Mouse (Mus musculus) neural tube, embryonic 14.5 days (tissue): ENCODE measurements at regions not wholly inside any gene's neighbourhood (a gene's known extent, or its start where the extent isn't known, plus 50 kb on each side); places are given as distances from the start of the nearest gene placed in this dataset.

Experiments used
- ATAC-seq: fragments of 200-750 bp; cut with Nextera tagmentation; 2 replicates; pipeline ENCODE4 v1.8.0; 2017; ENCODE audit warnings: low read depth, mild to moderate bottlenecking, moderate TSS enrichment, moderate library complexity
- H3K27ac ChIP-seq: fragments of 300-500 bp; sonication (generic); 2 replicates; pipeline ENCODE4 v1.5.1; 2014; ENCODE audit warnings: low read depth, mild to moderate bottlenecking, control low read depth, low read length, moderate library complexity, mixed read lengths
- H3K27me3 ChIP-seq: fragments of 300-500 bp; sonication (generic); 2 replicates; pipeline ENCODE4 v1.6.1; 2014; ENCODE audit warnings: low read length; ENCODE audit not compliant: control insufficient read depth, insufficient read depth
- H3K36me3 ChIP-seq: fragments of 300-500 bp; sonication (generic); 2 replicates; pipeline ENCODE4 v1.6.1; 2014; ENCODE audit warnings: low read length, mixed read lengths; ENCODE audit not compliant: control insufficient read depth, insufficient read depth
- H3K4me1 ChIP-seq: fragments of 300-500 bp; sonication (generic); 2 replicates; pipeline ENCODE4 v1.6.1; 2014; ENCODE audit warnings: low read length; ENCODE audit not compliant: control insufficient read depth, insufficient read depth
- H3K4me2 ChIP-seq: fragments of 300-500 bp; sonication (generic); 2 replicates; pipeline ENCODE4 v1.6.1; 2014; ENCODE audit warnings: mild to moderate bottlenecking, low read depth, low read length, control low read depth
- H3K4me3 ChIP-seq: fragments of 300-500 bp; sonication (generic); 2 replicates; pipeline ENCODE4 v1.5.1; 2014; ENCODE audit warnings: low read depth, low read length, control low read depth, mixed read lengths
- H3K9ac ChIP-seq: fragments of 300-500 bp; sonication (generic); replicated peaks from 2 replicates; pipeline ENCODE4 v1.6.1; 2014; ENCODE audit warnings: low read depth, mild to moderate bottlenecking, control low read depth, low read length, mixed read lengths
- H3K9me3 ChIP-seq: fragments of 300-500 bp; sonication (generic); 2 replicates; pipeline ENCODE4 v1.6.1; 2016; ENCODE audit warnings: low read length; ENCODE audit not compliant: control insufficient read depth
- WGBS: fragments of 180-500 bp; shearing (Covaris S2); extraction: QIAGEN DNeasy Blood & Tissue Kit; methylation state at CpG from one replicate; pipeline ENCODE4 v1.1.7; 2014; 5-methylcytosine and 5-hydroxymethylcytosine counted together

DNA sequence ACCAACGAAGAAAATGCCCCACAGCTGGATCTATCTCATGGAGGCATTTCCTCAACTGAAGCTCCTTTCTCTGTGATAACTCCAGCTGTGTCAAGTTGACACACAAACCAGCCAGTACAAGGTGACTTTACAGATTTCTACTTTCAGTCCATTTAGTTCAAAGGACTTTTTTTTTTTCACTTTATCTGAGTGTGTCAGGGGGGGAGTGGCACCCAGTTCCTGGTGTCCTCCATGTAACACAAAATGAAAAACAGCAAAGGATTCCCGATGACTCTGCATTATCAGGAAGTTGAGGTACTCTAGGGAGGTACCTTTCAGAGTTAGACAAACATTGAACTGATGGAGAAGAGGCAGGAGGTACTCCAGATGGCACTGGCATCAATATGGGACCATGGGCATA is 87.4 kb downstream of the Il12a start:
- no peak overlapping the region for H3K4me3 ChIP-seq
- no peak overlapping the region for H3K9ac ChIP-seq
- H3K36me3 ChIP-seq = no peaks in the 10 kb centered on the region
- no peak overlapping the region for H3K4me2 ChIP-seq
- ATAC-seq = no peak
- 81% methylated on average over 2 of the region's 2 CpGs for WGBS
- H3K9me3 ChIP-seq = no peaks in the 10 kb centered on the region
- no peak overlapping the region for H3K27ac ChIP-seq
- H3K27me3 ChIP-seq = no peaks in the 10 kb centered on the region
- H3K4me1 ChIP-seq = no peaks in the 10 kb centered on the region

DNA sequence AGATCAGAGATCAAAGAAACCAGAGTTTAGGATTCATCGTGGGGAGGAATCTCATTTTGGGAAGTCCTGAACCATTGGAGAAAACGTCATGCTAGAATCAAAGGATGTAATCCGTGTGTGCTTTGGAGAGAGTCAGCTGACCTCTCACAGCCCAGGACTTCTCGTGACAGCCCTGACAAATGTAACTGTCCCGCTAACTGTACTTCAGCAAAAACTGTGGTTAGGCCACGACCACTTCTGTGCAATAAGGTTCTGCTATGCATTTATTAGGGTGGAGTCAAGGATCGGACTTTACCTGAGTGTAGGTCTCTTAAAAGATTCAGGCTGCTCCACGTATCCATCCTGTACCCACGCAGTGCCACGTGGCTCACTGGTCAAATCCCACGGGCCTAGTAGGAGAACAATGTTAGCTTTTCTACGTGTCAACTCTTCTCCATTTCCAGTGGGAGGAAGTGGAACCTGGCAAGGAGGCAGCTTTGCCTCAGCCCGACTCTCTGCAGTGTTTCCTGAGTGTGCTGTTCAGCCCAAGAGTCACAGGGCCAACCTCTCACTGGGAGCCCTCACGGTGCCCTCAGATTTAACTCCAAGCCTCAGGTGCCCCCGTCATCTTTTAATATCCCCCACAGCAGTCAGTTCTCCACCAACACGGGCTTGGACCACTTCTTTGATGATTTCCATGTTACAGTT is 88.1 kb downstream of the Il12a start:
- no peak overlapping the region for H3K9ac ChIP-seq
- no peaks in the 10 kb centered on the region for H3K4me1 ChIP-seq
- 92% methylated on average over 16 of the region's 16 CpGs for whole genome bisulfite sequencing
- H3K4me3 ChIP-seq = no peak overlapping the region
- no peaks in the 10 kb centered on the region for H3K27me3 ChIP-seq
- no peak overlapping the region for H3K4me2 ChIP-seq
- H3K36me3 ChIP-seq = no peaks in the 10 kb centered on the region
- no peaks in the 10 kb centered on the region for H3K9me3 ChIP-seq
- H3K27ac ChIP-seq = no peak overlapping the region
- no peak for ATAC-seq

DNA sequence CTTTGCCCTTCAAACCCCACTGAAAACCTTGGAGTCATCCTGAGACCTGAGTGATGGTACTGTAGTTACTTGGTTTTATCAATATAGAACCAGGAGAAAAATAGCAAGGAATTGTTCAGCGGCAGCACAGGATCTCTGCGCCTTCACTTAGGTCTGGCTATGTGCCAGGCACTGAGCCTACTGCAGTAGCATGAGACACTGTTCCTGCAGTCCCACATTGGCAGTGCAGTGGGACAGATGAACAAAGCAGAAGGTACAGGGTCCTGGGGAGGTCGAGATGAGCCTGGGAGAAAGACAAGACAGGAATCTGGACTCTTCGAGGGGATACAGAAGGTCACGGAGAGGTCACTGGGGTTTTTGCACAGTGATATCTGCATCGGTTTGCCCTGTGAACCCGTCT is 88.5 kb upstream of the 1110032F04Rik start:
- no peak overlapping the region for H3K27ac ChIP-seq
- H3K4me1 ChIP-seq = no peaks in the 10 kb centered on the region
- no peaks in the 10 kb centered on the region for H3K27me3 ChIP-seq
- no peak overlapping the region for H3K4me3 ChIP-seq
- H3K9me3 ChIP-seq = no peaks in the 10 kb centered on the region
- no peak for ATAC-seq
- WGBS = 41% methylated on average over 7 of the region's 7 CpGs
- no peaks in the 10 kb centered on the region for H3K36me3 ChIP-seq
- no peak overlapping the region for H3K4me2 ChIP-seq
- no peak overlapping the region for H3K9ac ChIP-seq

- WGBS = 13% methylated on average over 2 of the region's 2 CpGs
- H3K9me3 ChIP-seq = no peaks in the 10 kb centered on the region
- no peaks in the 10 kb centered on the region for H3K36me3 ChIP-seq
- H3K4me2 ChIP-seq = no peak overlapping the region
- H3K9ac ChIP-seq = no peak overlapping the region
- no peak overlapping the region for H3K4me3 ChIP-seq
- no peak overlapping the region for H3K27ac ChIP-seq
- no peaks in the 10 kb centered on the region for H3K4me1 ChIP-seq
- H3K27me3 ChIP-seq = no peaks in the 10 kb centered on the region
- no peak for ATAC-seq
Measured at GRCm38 (mm10) chr3:68781466-68781865, 87.9 kb upstream of the 1110032F04Rik start.

DNA sequence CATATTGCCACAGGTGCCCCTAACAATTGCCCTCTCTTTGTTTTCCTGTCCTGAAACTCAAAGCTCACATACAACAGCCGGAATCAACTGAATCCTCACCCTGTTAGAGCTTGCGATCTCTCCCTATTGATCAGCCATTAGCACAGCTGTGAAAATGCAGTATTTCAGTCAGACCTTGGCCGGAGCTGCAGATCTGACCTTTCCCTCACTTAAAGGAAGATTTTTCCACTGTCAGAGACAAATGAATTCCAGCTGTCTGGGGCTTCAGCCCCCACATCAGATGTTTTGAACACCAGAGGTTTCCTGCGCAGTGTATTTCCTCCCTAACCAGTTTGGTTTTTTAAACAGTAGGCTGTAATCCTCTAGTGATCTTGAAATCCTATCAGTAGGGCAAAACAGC is 87.0 kb upstream of the 1110032F04Rik start:
- no peak overlapping the region for H3K4me3 ChIP-seq
- no peaks in the 10 kb centered on the region for H3K9me3 ChIP-seq
- H3K9ac ChIP-seq = no peak overlapping the region
- H3K36me3 ChIP-seq = no peaks in the 10 kb centered on the region
- no peaks in the 10 kb centered on the region for H3K4me1 ChIP-seq
- no peak overlapping the region for H3K4me2 ChIP-seq
- no peak for ATAC-seq
- no peaks in the 10 kb centered on the region for H3K27me3 ChIP-seq
- WGBS = 45% methylated on average over 4 of the region's 4 CpGs
- H3K27ac ChIP-seq = no peak overlapping the region

DNA sequence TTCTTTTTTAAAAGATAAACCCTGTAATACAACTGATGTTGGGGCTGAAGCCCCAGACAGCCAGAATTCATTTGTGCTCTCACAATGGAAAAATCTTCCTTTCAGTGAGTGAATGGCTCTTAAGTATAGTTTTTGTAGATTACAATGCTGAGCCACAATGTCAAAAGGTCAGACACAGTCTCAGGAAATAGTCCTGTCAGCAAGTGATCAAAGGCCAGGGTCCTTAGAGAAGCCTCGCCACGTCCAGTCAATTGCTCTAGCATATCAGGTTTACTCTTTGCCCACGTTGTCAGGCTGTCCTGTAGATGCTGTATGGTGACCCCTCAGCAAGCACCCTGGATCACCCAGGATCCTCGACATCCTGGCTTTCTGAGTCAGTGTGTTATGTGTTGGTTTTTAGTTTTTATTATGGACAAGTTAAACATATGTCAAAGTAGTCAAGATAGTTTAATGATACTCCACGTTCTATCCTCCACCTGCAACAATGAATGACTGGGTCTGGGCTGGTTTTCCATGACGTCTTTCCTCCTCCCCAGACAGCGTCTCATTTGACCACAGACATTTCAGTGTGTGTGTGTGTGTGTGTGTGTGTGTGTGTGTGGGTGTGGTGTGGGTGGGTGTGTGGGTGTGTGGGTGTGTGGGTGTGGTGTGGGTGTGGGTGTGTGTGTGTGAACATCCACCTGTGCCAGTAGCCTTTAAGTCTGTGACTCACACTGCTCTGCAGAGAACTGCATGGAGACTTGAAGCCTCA is 85.5 kb upstream of the 1110032F04Rik start:
- no peaks in the 10 kb centered on the region for H3K36me3 ChIP-seq
- H3K9ac ChIP-seq = no peak overlapping the region
- no peak overlapping the region for H3K4me2 ChIP-seq
- no peaks in the 10 kb centered on the region for H3K27me3 ChIP-seq
- no peaks in the 10 kb centered on the region for H3K9me3 ChIP-seq
- ATAC-seq = no peak
- H3K4me3 ChIP-seq = no peak overlapping the region
- WGBS = 57% methylated on average over 7 of the region's 7 CpGs
- H3K4me1 ChIP-seq = no peaks in the 10 kb centered on the region
- no peak overlapping the region for H3K27ac ChIP-seq

DNA sequence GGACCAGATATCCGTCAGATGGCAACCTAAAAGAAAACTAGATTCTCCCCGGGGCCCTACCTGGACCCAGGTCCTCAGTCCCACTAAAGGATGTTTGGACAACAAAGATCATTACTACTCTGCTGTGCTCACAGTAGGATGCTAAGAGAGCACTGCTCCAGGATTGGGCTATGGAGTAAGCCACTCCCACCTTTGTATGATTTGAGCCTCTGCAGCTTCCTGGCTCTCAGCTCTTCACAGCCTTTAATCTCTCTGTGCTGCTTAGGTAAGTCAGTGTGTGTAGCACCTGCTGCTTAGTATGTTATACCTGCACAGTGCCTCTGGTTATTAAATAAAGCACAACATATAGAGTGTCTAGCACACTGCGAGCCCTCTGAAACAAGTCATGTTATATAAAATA is 82.6 kb upstream of the 1110032F04Rik start:
- Histone ChIP-seq H3K9ac (no peak overlapping the region), H3K9me3 (no peaks in the 10 kb centered on the region), H3K4me1 (no peaks in the 10 kb centered on the region), H3K4me2 (no peak overlapping the region), H3K27ac (no peak overlapping the region), H3K36me3 (no peaks in the 10 kb centered on the region), H3K27me3 (no peaks in the 10 kb centered on the region), H3K4me3 (no peak overlapping the region)
- 76% methylated on average over 3 of the region's 3 CpGs for WGBS
- ATAC-seq = no peak

DNA sequence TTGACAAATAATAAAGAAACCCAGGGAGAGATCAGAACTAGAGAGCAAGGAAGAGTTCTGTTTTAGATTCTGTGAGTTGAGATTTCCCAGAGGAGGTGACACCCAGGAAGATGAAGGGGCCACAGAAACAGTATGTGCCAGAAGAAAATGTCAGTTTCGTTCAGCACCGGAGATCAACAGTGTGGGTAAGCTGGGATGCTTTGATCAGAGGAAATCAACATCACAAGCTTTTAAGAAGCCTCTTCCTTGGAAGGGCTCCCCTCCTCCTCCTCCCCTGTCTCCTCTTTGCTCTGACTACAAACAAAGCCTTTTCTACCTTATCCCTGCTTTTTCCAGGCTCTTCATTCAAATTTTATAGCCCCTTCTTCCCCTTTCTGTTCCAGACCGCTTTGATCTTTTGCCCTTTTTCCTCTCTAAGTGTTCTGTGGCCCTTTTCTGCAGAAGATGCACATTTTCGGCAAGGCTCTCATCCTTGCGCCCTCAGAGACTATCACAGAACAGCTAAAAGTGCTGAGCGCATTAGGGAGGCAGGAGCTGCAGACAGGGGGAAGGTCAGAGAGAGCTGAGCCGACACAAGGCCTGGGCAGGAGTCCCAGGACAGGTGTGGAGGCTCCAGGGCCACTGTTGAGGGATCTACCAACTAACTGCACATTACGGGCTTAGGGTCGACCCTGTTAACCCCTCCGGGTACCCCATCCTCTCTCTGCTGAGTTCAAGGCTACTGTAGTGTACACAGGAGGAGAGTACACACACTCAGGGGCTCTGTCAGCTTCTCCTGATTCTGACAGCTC is 81.8 kb upstream of the 1110032F04Rik start:
- no peak for ATAC-seq
- Histone ChIP-seq H3K27ac (no peak overlapping the region), H3K4me1 (no peaks in the 10 kb centered on the region), H3K9ac (no peak overlapping the region), H3K36me3 (no peaks in the 10 kb centered on the region), H3K27me3 (no peaks in the 10 kb centered on the region), H3K4me2 (no peak overlapping the region), H3K9me3 (no peaks in the 10 kb centered on the region), H3K4me3 (no peak overlapping the region)
- WGBS = 22% methylated on average over 10 of the region's 10 CpGs

DNA sequence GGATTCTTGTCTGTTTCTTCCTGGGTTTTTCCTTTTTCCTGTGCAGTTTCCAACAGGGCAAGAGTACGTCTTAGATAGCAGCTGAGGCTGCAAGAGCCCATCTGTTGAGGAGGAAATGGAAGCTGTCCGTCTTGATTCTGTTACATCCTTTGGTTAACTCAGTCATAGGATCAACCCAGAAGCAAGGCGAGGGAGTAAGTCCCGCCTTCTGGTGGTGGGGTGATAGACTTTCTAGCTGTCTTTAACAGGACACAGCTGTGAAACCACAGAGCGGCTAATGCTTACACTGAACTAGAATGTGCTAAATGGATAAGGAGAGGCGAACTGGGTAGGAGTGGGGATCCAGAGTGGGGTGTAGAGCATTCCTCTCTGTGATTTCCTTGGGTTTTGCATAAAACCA is 79.9 kb upstream of the 1110032F04Rik start:
- Histone ChIP-seq H3K27ac (no peak overlapping the region), H3K9ac (no peak overlapping the region), H3K36me3 (no peaks in the 10 kb centered on the region), H3K27me3 (no peaks in the 10 kb centered on the region), H3K4me2 (no peak overlapping the region), H3K4me3 (no peak overlapping the region), H3K9me3 (no peaks in the 10 kb centered on the region), H3K4me1 (peaks cover 5% of the 10 kb centered on the region; the same call in 1 of the 2 replicates)
- no peak for ATAC-seq
- 83% methylated on average over 6 of the region's 6 CpGs for WGBS
